Mouse (Mus musculus) forebrain, embryonic 13.5 days (tissue): Measurements from ENCODE around the gene Olfr311. TPM values are rescaled to one million over a fixed set of nuclear protein-coding genes. Genes with fewer than 3 reads are reported as not detected.
"Not testable (repeated sequence)": the region's sequence is repeated elsewhere in the genome, so short reads cannot be mapped to it uniquely, and the experiment has no call there.

ENCODE experiments used
- ATAC-seq: fragments of 200-750 bp; cut with Nextera tagmentation; 2 replicates; pipeline ENCODE4 v1.8.0; 2017
- H3K27ac ChIP-seq: fragments of 300-500 bp; sonication (generic); 2 replicates; pipeline ENCODE4 v1.5.1; 2015; ENCODE audit warnings: inconsistent platforms, mild to moderate bottlenecking, moderate library complexity
- H3K27me3 ChIP-seq: fragments of 300-500 bp; sonication (generic); 2 replicates; pipeline ENCODE4 v1.6.1; 2015; ENCODE audit warnings: mild to moderate bottlenecking, inconsistent platforms
- H3K36me3 ChIP-seq: fragments of 300-500 bp; sonication (generic); 2 replicates; pipeline ENCODE4 v1.6.1; 2015; ENCODE audit warnings: mild to moderate bottlenecking, inconsistent platforms; ENCODE audit not compliant: poor library complexity, severe bottlenecking
- H3K4me1 ChIP-seq: fragments of 300-500 bp; sonication (generic); 2 replicates; pipeline ENCODE4 v1.6.1; 2015; ENCODE audit warnings: inconsistent platforms
- H3K4me2 ChIP-seq: fragments of 300-500 bp; sonication (generic); 2 replicates; pipeline ENCODE4 v1.6.1; 2015; ENCODE audit warnings: inconsistent platforms, mild to moderate bottlenecking, moderate library complexity
- H3K4me3 ChIP-seq: fragments of 300-500 bp; sonication (generic); 2 replicates; pipeline ENCODE4 v1.5.1; 2015; ENCODE audit warnings: mild to moderate bottlenecking, inconsistent platforms
- H3K9ac ChIP-seq: fragments of 300-500 bp; sonication (generic); 2 replicates; pipeline ENCODE4 v1.6.1; 2015; ENCODE audit warnings: mild to moderate bottlenecking, inconsistent platforms
- H3K9me3 ChIP-seq: fragments of 300-500 bp; sonication (generic); replicated peaks from 2 replicates; pipeline ENCODE4 v1.6.1; 2016; ENCODE audit warnings: inconsistent platforms
- WGBS: fragments of 180-500 bp; shearing (Covaris S2); methylation state at CpG from one replicate; pipeline ENCODE4 v1.1.7; 2015; 5-methylcytosine and 5-hydroxymethylcytosine counted together
- polyA plus RNA-seq: library from polyadenylated mRNA; unstranded; fragments of >200 nt; fragmentation: Nextera tagmentation; extraction: Ambion mirVana; gene quantifications from 2 replicates; pipeline ENCODE4 v1.2.1, GENCODE M21; 2015

Gene Olfr311
- polyA plus RNA-seq, 1 experiment from 2014 or later, result not detected

DNA sequence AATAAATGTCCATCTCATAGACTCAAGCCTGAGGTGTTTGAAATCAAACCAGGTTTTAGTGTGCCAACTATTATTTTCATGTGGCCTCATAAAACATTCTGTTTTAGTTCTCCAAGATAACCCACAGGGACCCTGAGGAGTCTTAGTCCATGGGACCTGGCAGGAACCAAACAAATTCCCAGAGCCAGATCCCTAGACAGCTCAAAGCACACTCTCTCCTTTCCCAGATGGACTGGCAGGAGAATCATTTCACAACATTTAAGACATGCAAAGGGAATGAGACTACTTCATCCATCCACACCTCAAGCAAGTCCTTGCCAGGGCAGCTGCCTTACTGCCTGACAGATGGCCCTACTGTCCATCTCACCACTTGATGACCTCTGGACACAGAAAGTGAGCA is 10.1 kb upstream of the Olfr311 start, which contains the start of gene Olfr312:
TSS of gene Olfr312 (plus strand) at position 301 of the 400 bp plus-strand sequence.
- H3K27me3 ChIP-seq, H3K27ac ChIP-seq, H3K9me3 ChIP-seq, H3K4me1 ChIP-seq, H3K4me3 ChIP-seq, ATAC-seq, H3K36me3 ChIP-seq, H3K9ac ChIP-seq, H3K4me2 ChIP-seq: not testable (repeated sequence)

DNA sequence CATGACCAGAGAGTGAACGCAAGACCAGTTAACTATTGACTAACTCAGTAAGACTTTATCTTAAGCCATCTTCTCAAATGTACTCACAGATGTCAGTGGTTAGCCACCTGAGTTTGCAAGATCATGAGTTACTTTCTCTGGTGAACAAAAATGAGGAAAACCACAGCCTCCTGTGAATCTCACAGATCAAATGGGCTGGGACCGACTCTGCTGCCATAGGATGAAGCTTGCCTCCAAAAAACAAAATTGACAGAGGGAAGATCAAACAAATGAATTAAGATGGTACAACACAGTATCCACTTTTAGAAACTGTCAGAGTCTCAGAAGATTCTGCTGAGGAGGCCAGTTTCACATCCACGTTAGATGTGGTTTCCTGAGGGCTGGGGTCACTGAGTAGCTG is 9.3 kb upstream of the Olfr311 start:
- 87% methylated on average over 3 of the region's 3 CpGs for WGBS
- no peak overlapping the region for H3K9ac ChIP-seq
- H3K27ac ChIP-seq, result no peak overlapping the region
- no peaks in the 10 kb centered on the region for H3K36me3 ChIP-seq
- no peak for ATAC-seq
- H3K4me1 ChIP-seq, result no peaks in the 10 kb centered on the region
- no peaks in the 10 kb centered on the region for H3K27me3 ChIP-seq
- no peaks in the 10 kb centered on the region for H3K9me3 ChIP-seq
- H3K4me2 ChIP-seq, result no peak overlapping the region
- no peak overlapping the region for H3K4me3 ChIP-seq

- 84% methylated on average over 3 of the region's 3 CpGs for WGBS
- H3K36me3 ChIP-seq, H3K27ac ChIP-seq, H3K9ac ChIP-seq, H3K27me3 ChIP-seq, H3K4me3 ChIP-seq, H3K9me3 ChIP-seq, H3K4me1 ChIP-seq, H3K4me2 ChIP-seq, ATAC-seq: not testable (repeated sequence)
Measured at GRCm38 (mm10) chr11:58832541-58832940, 6.5 kb upstream of the Olfr311 start.

- Histone ChIP-seq H3K27ac (peak within 1 kb of the TSS; percentile 57), H3K27me3 (0 out of 2 replicates have a peak, but pooled peaks cover 3% of the 10 kb centered on the region), H3K9me3 (0 out of 2 replicates have a peak, but pooled peaks cover 3% of the 10 kb centered on the region), H3K36me3 (peaks cover 23% of the 10 kb centered on the region), H3K9ac (peak within 1 kb of the TSS; percentile 90), H3K4me2 (peak within 1 kb of the TSS; percentile 84), H3K4me1 (peaks cover 10% of the 10 kb centered on the region), H3K4me3 (peak within 1 kb of the TSS; percentile 83)
- peak; percentile 100 for ATAC-seq
- WGBS, result under 1% methylated on average over 24 of the region's 24 CpGs
Measured at GRCm38 (mm10) chr11:58846919-58847461, 7.9 kb downstream of the Olfr311 start, which contains the start of gene Gm12258. Gm12258 (plus strand) TSS chr11:58847158.

DNA sequence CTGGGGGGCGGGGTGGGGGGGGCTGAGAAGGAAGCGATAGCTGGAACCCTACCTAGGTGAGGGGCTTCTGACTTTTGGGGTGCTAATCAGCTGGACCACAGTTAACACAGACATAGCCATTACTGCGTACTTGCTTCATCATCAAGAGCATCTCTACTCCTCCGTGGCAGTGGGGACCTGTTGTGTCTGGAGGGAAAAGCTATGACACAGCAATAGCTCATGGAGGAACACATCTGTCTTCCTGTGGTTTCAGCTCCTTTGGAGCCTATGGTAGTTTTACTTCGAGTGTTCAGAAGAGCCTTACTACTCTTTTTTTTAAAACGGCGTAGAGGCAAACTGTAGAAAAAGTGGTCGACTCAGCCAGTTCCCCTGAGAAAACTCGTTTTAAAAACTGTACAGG is 8.6 kb downstream of the Olfr311 start:
- WGBS, result 49% methylated on average over 9 of the region's 9 CpGs
- peaks cover 10% of the 10 kb centered on the region for H3K4me1 ChIP-seq
- peak overlapping the region; percentile 83 for H3K4me3 ChIP-seq
- ATAC-seq, result peak; percentile 28; the same call in 1 of the 2 replicates
- no peak overlapping the region for H3K27ac ChIP-seq
- 0 out of 2 replicates have a peak, but pooled peaks cover 3% of the 10 kb centered on the region for H3K27me3 ChIP-seq
- peaks cover 29% of the 10 kb centered on the region for H3K36me3 ChIP-seq
- H3K4me2 ChIP-seq, result peak overlapping the region; percentile 84
- 0 out of 2 replicates have a peak, but pooled peaks cover 3% of the 10 kb centered on the region for H3K9me3 ChIP-seq
- peak overlapping the region; percentile 90 for H3K9ac ChIP-seq

- no peak overlapping the region for H3K4me3 ChIP-seq
- no peak for ATAC-seq
- H3K4me2 ChIP-seq, result no peak overlapping the region
- peaks cover 10% of the 10 kb centered on the region for H3K4me1 ChIP-seq
- 70% methylated on average over 2 of the region's 2 CpGs for WGBS
- H3K36me3 ChIP-seq, result peaks cover 48% of the 10 kb centered on the region
- 0 out of 2 replicates have a peak, but pooled peaks cover 3% of the 10 kb centered on the region for H3K27me3 ChIP-seq
- H3K27ac ChIP-seq, result no peak overlapping the region
- H3K9ac ChIP-seq, result no peak overlapping the region
- 0 out of 2 replicates have a peak, but pooled peaks cover 3% of the 10 kb centered on the region for H3K9me3 ChIP-seq
Measured at GRCm38 (mm10) chr11:58849731-58850130, 10.7 kb downstream of the Olfr311 start.

DNA sequence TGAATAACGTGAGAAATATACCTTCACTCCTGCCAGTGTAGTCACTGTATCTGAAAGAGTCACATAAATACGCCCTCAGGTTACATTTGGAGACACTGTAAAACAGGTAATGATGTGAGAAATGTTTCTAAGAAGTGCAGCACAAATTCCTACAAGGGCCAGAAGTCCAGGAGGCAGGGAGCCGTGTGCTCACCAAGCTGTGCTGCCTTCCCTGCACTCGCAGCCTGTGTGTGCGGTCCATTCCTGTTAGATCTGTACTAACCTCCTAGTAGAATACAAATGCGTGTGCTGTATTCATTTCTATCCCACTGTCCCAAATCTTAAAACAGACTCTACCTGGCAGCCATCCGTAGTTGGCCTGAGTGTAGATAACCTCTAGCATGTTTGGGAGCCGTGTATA is 21.7 kb downstream of the Olfr311 start:
- Histone ChIP-seq H3K27me3 (no peaks in the 10 kb centered on the region), H3K4me2 (no peak overlapping the region), H3K9ac (no peak overlapping the region), H3K4me3 (no peak overlapping the region), H3K27ac (no peak overlapping the region), H3K36me3 (peaks cover 61% of the 10 kb centered on the region), H3K4me1 (no peaks in the 10 kb centered on the region), H3K9me3 (peaks cover 23% of the 10 kb centered on the region)
- ATAC-seq, result no peak
- WGBS, result 97% methylated on average over 8 of the region's 8 CpGs

GRCm38 (mm10) chr11:58867039-58867953 is 28.2 kb downstream of the Olfr311 start, which contains the start of gene 2810021J22Rik:
2810021J22Rik (plus strand) TSS chr11:58867216.
- H3K27ac ChIP-seq, result peak within 1 kb of the TSS; percentile 84
- peaks cover 19% of the 10 kb centered on the region; the same call in 1 of the 2 replicates for H3K36me3 ChIP-seq
- H3K4me3 ChIP-seq, result peak within 1 kb of the TSS; percentile 72
- peak within 1 kb of the TSS; percentile 84 for H3K9ac ChIP-seq
- H3K9me3 ChIP-seq, result no peaks in the 10 kb centered on the region
- peaks cover 18% of the 10 kb centered on the region for H3K4me1 ChIP-seq
- WGBS, result 4% methylated on average over 37 of the region's 37 CpGs
- ATAC-seq, result peak; percentile 90
- no peaks in the 10 kb centered on the region for H3K27me3 ChIP-seq
- peak within 1 kb of the TSS; percentile 78 for H3K4me2 ChIP-seq

DNA sequence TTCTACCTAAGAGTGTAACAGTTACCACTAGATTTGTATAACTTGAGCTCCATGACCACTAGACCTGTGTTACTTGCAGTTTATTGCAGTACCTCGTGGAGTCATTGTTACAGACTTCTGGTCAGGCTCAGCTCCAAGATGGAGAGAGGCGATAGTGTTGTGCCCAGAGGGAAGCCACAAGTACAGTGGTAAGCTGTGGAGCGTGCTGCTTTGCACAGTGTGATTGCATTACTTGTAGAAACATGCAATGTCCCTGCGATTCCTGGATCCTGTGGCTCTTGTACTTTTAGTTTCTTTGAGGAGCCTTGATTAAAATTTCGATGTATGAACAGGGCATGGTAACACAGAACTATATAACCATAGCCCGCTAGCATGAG is 28.9 kb downstream of the Olfr311 start:
- 85% methylated on average over 6 of the region's 6 CpGs for WGBS
- H3K9ac ChIP-seq, result peak overlapping the region; percentile 84
- ATAC-seq, result 0 out of 2 replicates have a peak, but pooled peaks have one; percentile 6

DNA sequence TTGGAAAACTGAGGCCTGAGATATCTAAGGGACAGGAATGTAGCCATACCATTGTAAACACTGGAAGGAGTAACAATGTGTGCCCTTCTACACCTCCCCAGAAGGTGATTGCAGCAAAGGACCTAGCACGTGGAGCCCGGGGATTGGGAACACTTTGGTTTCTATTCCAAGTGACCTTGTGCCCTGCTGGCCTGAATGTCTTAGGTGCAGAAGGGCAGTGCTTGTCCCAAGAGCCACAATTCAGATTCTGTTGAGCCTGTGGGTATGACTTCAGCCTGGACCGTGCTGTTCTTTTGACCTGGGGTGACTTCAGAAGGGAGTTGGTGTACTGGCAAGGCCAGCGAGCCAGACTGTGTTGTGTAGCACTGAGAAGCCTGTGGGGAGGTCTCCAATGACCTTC is 31.9 kb downstream of the Olfr311 start:
- no peak for ATAC-seq
- no peaks in the 10 kb centered on the region for H3K27me3 ChIP-seq
- H3K4me1 ChIP-seq, result peaks cover 18% of the 10 kb centered on the region
- WGBS, result 96% methylated on average over 4 of the region's 4 CpGs
- H3K27ac ChIP-seq, result no peak overlapping the region
- H3K9ac ChIP-seq, result no peak overlapping the region
- H3K4me2 ChIP-seq, result no peak overlapping the region
- H3K4me3 ChIP-seq, result no peak overlapping the region
- H3K36me3 ChIP-seq, result peaks cover 22% of the 10 kb centered on the region; the same call in 1 of the 2 replicates
- no peaks in the 10 kb centered on the region for H3K9me3 ChIP-seq

More for the DNA sequence above, 28.9 kb downstream of the Olfr311 start:
- H3K4me1 ChIP-seq, result peaks cover 18% of the 10 kb centered on the region
- H3K36me3 ChIP-seq, result peaks cover 19% of the 10 kb centered on the region; the same call in 1 of the 2 replicates
- H3K4me3 ChIP-seq, result peak overlapping the region; percentile 72
- no peaks in the 10 kb centered on the region for H3K9me3 ChIP-seq
- peak overlapping the region; percentile 78 for H3K4me2 ChIP-seq
- H3K27ac ChIP-seq, result no peak overlapping the region; the same call in 1 of the 2 replicates
- H3K27me3 ChIP-seq, result no peaks in the 10 kb centered on the region

DNA sequence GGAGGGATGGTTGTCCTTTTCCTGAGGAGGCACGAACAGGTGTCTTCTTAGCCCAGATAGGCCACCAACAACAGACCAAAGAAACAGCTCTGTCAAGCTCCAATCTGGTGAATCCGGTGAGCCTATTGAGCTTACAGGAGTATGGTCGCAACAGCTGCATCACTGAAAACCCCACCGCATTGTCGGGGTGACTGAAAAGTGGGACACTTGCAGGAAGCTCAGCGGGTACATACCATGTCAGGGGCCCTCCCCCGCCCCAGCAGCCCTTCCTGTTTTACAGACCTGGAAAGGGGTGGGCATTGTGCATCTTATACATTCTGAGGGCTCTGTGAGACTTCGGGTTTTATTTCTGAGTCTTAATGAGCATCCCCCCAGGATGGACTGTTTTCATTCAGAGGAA is 44.7 kb downstream of the Olfr311 start:
- no peaks in the 10 kb centered on the region for H3K27me3 ChIP-seq
- 81% methylated on average over 8 of the region's 8 CpGs for WGBS
- H3K4me1 ChIP-seq, result no peaks in the 10 kb centered on the region
- no peak for ATAC-seq
- H3K9ac ChIP-seq, result no peak overlapping the region
- H3K4me3 ChIP-seq, result no peak overlapping the region
- peaks cover 49% of the 10 kb centered on the region for H3K36me3 ChIP-seq
- no peak overlapping the region for H3K27ac ChIP-seq
- no peak overlapping the region for H3K4me2 ChIP-seq
- no peaks in the 10 kb centered on the region for H3K9me3 ChIP-seq

DNA sequence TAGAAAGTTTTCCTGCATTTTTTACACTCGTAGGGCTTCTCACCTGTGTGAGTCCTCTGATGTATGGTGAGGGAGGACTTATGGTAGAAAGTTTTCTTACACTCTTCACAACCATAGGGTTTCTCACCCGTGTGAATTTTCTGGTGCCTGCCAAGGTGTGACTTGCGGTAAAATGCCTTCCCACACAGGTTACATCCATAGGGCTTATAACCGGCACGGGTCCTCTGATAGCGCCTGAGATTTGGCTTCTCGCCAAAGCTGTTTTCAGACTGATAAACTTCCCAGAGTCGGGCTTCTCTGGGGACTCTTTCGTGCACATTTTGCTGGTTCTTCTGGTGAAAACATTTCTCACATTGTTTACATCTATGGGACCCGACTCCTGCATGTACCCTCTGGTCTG is 51.5 kb downstream of the Olfr311 start:
- H3K36me3 ChIP-seq, result peaks cover 63% of the 10 kb centered on the region
- H3K9ac ChIP-seq, result no peak overlapping the region
- H3K4me1 ChIP-seq, result no peaks in the 10 kb centered on the region
- 91% methylated on average over 10 of the region's 10 CpGs for WGBS
- no peak overlapping the region for H3K4me2 ChIP-seq
- no peak for ATAC-seq
- no peak overlapping the region for H3K27ac ChIP-seq
- H3K27me3 ChIP-seq, result no peaks in the 10 kb centered on the region
- no peaks in the 10 kb centered on the region for H3K9me3 ChIP-seq
- no peak overlapping the region for H3K4me3 ChIP-seq
